Mouse (Mus musculus): Measurements from ENCODE around the gene Cryl1. TPM values are rescaled to one million over a fixed set of nuclear protein-coding genes. Genes with fewer than 3 reads are reported as not detected.
A peak's percentile ranks its signal among the peaks of the same experiment; 100 is the strongest.

Gene Cryl1
- polyA plus RNA-seq, 1 experiment from 2014 or later: 8.4 TPM

- Histone ChIP-seq H3K27me3 (replicated peaks; ENCODE audit: control insufficient read depth, insufficient read depth, low read length) (no peaks in the 10 kb centered on the region), H3K9ac (replicated peaks; ENCODE audit: low read depth, low read length) (no peak overlapping the region), H3K36me3 (ENCODE audit: control insufficient read depth, insufficient read depth) (no peaks in the 10 kb centered on the region), H3K4me3 (replicated peaks; ENCODE audit: low read length) (no peak overlapping the region), H3K4me1 (replicated peaks; ENCODE audit: control insufficient read depth, insufficient read depth, low read length) (no peaks in the 10 kb centered on the region), H3K9me3 (ENCODE audit: control insufficient read depth, low read length) (no peaks in the 10 kb centered on the region), H3K4me2 (ENCODE audit: low read length) (no peak overlapping the region), H3K27ac (ENCODE audit: low read length) (no peak overlapping the region)
- 83% methylated on average over 5 of the region's 5 CpGs for WGBS
- no peak for ATAC-seq
Observed at GRCm38 (mm10) chr14:57377531-57377930, 20.8 kb downstream of the Cryl1 start.

GRCm38 (mm10) chr14:57376956-57377355, 21.4 kb downstream of the Cryl1 start:
- Histone ChIP-seq H3K36me3 (ENCODE audit: control insufficient read depth, insufficient read depth) (no peaks in the 10 kb centered on the region), H3K27me3 (replicated peaks; ENCODE audit: control insufficient read depth, insufficient read depth, low read length) (no peaks in the 10 kb centered on the region), H3K9ac (replicated peaks; ENCODE audit: low read depth, low read length) (no peak overlapping the region), H3K27ac (ENCODE audit: low read length) (no peak overlapping the region), H3K9me3 (ENCODE audit: control insufficient read depth, low read length) (no peaks in the 10 kb centered on the region), H3K4me1 (replicated peaks; ENCODE audit: control insufficient read depth, insufficient read depth, low read length) (no peaks in the 10 kb centered on the region), H3K4me2 (ENCODE audit: low read length) (no peak overlapping the region), H3K4me3 (replicated peaks; ENCODE audit: low read length) (no peak overlapping the region)
- ATAC-seq: no peak
- 83% methylated on average over 9 of the region's 9 CpGs for WGBS

DNA sequence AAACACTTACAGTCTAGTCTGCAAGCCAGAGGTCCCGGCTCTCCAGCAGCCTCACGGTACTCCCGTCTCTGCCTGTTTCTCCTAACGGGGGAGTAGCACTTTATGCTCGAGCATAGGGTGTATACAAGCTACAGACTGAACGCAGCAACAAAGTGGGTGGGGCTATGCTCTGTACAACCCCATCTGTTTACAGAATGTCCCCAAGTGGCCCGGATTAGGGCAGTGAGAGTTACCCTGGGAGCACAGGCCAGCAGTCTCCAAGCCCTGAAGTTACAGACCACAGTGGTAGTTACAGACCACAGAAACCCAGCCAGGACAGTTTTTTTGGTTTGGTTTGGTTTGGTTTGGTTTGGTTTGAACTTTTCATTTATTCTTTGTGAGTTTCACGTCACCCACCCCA, 22.3 kb downstream of the Cryl1 start:
- H3K4me3 ChIP-seq (replicated peaks; ENCODE audit: low read length): no peak overlapping the region
- H3K4me1 ChIP-seq (replicated peaks; ENCODE audit: control insufficient read depth, insufficient read depth, low read length): no peaks in the 10 kb centered on the region
- no peaks in the 10 kb centered on the region for H3K27me3 ChIP-seq (replicated peaks; ENCODE audit: control insufficient read depth, insufficient read depth, low read length)
- no peaks in the 10 kb centered on the region for H3K36me3 ChIP-seq (ENCODE audit: control insufficient read depth, insufficient read depth)
- ATAC-seq: no peak
- 84% methylated on average over 8 of the region's 8 CpGs for WGBS
- no peak overlapping the region for H3K4me2 ChIP-seq (ENCODE audit: low read length)
- H3K9ac ChIP-seq (replicated peaks; ENCODE audit: low read depth, low read length): no peak overlapping the region
- no peak overlapping the region for H3K27ac ChIP-seq (ENCODE audit: low read length)
- no peaks in the 10 kb centered on the region for H3K9me3 ChIP-seq (ENCODE audit: control insufficient read depth, low read length)

- Histone ChIP-seq H3K27ac (ENCODE audit: low read length) (no peak overlapping the region), H3K9ac (replicated peaks; ENCODE audit: low read depth, low read length) (no peak overlapping the region), H3K4me2 (ENCODE audit: low read length) (no peak overlapping the region), H3K27me3 (replicated peaks; ENCODE audit: control insufficient read depth, insufficient read depth, low read length) (no peaks in the 10 kb centered on the region), H3K36me3 (ENCODE audit: control insufficient read depth, insufficient read depth) (no peaks in the 10 kb centered on the region), H3K4me3 (replicated peaks; ENCODE audit: low read length) (no peak overlapping the region), H3K9me3 (ENCODE audit: control insufficient read depth, low read length) (no peaks in the 10 kb centered on the region), H3K4me1 (replicated peaks; ENCODE audit: control insufficient read depth, insufficient read depth, low read length) (no peaks in the 10 kb centered on the region)
- WGBS: 83% methylated on average over 9 of the region's 9 CpGs
- no peak for ATAC-seq
Observed at GRCm38 (mm10) chr14:57375205-57375604, 23.1 kb downstream of the Cryl1 start.

DNA sequence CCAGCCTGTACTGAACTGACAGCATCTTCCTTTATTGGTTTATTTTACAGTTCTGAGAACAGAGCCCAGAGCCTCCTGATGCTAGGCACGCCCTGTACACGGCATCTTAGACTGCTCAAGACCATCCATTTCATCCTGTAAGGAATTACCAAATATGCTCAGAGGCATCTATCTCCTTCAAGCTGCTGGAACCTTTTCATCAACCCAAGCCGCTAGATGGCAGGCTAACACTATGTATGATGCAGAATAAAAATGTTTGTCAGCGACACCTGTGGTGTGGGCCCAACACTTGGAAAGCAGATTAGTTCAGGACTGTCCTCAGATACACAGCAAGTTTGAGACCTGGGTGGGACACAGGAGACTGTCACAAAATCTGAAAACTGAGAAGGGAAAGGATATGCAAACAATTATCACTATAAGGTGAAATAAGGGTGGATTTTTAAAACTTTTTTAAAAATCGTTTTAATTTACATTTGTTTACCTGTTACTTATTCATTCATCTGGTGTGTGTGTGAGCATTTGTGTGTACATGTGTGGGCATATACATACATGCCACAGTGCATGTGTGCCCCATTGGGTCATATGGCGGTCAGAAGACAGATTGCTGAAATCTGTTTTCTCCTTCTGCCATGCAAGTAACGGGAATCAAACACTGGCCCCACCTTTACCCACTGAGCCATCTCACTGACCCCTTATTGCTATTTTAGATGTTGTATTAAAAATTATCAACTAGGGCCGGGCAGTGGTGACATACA, 25.8 kb downstream of the Cryl1 start:
- Histone ChIP-seq H3K36me3 (ENCODE audit: control insufficient read depth, insufficient read depth) (no peaks in the 10 kb centered on the region), H3K4me2 (ENCODE audit: low read length) (no peak overlapping the region), H3K9ac (replicated peaks; ENCODE audit: low read depth, low read length) (no peak overlapping the region), H3K27me3 (replicated peaks; ENCODE audit: control insufficient read depth, insufficient read depth, low read length) (no peaks in the 10 kb centered on the region), H3K4me1 (replicated peaks; ENCODE audit: control insufficient read depth, insufficient read depth, low read length) (no peaks in the 10 kb centered on the region), H3K9me3 (ENCODE audit: control insufficient read depth, low read length) (no peaks in the 10 kb centered on the region), H3K27ac (ENCODE audit: low read length) (no peak overlapping the region), H3K4me3 (replicated peaks; ENCODE audit: low read length) (no peak overlapping the region)
- 47% methylated on average over 8 of the region's 8 CpGs for WGBS
- ATAC-seq: peak; percentile 86

DNA sequence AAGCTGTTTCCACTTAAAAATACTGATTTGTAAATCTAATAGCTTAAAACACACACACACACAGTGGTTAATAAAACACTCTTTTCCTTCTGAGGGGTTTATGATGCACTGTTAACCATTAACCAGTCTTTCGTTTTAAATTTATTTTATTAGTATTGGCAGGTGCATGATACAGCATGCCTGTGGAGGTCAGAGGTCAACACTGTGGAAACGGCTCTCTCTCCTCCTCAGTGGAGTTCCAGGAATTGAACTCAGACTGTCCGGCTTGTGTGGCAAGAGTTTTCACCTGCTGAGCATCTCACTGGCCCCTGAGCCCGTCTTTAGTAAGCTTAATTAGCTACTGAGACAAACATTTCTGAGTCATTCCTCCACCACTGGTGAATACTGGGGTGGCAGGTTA, 31.0 kb downstream of the Cryl1 start:
- ATAC-seq: no peak
- no peaks in the 10 kb centered on the region for H3K9me3 ChIP-seq (ENCODE audit: control insufficient read depth, low read length)
- no peak overlapping the region for H3K4me2 ChIP-seq (ENCODE audit: low read length)
- H3K27me3 ChIP-seq (replicated peaks; ENCODE audit: control insufficient read depth, insufficient read depth, low read length): no peaks in the 10 kb centered on the region
- no peak overlapping the region for H3K27ac ChIP-seq (ENCODE audit: low read length)
- no peak overlapping the region for H3K9ac ChIP-seq (replicated peaks; ENCODE audit: low read depth, low read length)
- 51% methylated on average over 4 of the region's 4 CpGs for WGBS
- no peak overlapping the region for H3K4me3 ChIP-seq (replicated peaks; ENCODE audit: low read length)
- no peaks in the 10 kb centered on the region for H3K36me3 ChIP-seq (ENCODE audit: control insufficient read depth, insufficient read depth)
- H3K4me1 ChIP-seq (replicated peaks; ENCODE audit: control insufficient read depth, insufficient read depth, low read length): no peaks in the 10 kb centered on the region

- ATAC-seq: no peak
- no peaks in the 10 kb centered on the region for H3K9me3 ChIP-seq (ENCODE audit: control insufficient read depth, low read length)
- 79% methylated on average over 5 of the region's 5 CpGs for WGBS
- no peak overlapping the region for H3K4me2 ChIP-seq (ENCODE audit: low read length)
- no peak overlapping the region for H3K9ac ChIP-seq (replicated peaks; ENCODE audit: low read depth, low read length)
- no peaks in the 10 kb centered on the region for H3K36me3 ChIP-seq (ENCODE audit: control insufficient read depth, insufficient read depth)
- H3K4me3 ChIP-seq (replicated peaks; ENCODE audit: low read length): no peak overlapping the region
- H3K27ac ChIP-seq (ENCODE audit: low read length): no peak overlapping the region
- H3K4me1 ChIP-seq (replicated peaks; ENCODE audit: control insufficient read depth, insufficient read depth, low read length): no peaks in the 10 kb centered on the region
- H3K27me3 ChIP-seq (replicated peaks; ENCODE audit: control insufficient read depth, insufficient read depth, low read length): no peaks in the 10 kb centered on the region
Observed at GRCm38 (mm10) chr14:57366724-57367123, 31.6 kb downstream of the Cryl1 start.

- no peak for ATAC-seq
- Histone ChIP-seq H3K9me3 (ENCODE audit: control insufficient read depth, low read length) (no peaks in the 10 kb centered on the region), H3K4me3 (replicated peaks; ENCODE audit: low read length) (no peak overlapping the region), H3K36me3 (ENCODE audit: control insufficient read depth, insufficient read depth) (no peaks in the 10 kb centered on the region), H3K27ac (ENCODE audit: low read length) (no peak overlapping the region), H3K4me2 (ENCODE audit: low read length) (no peak overlapping the region), H3K9ac (replicated peaks; ENCODE audit: low read depth, low read length) (no peak overlapping the region), H3K27me3 (replicated peaks; ENCODE audit: control insufficient read depth, insufficient read depth, low read length) (no peaks in the 10 kb centered on the region), H3K4me1 (replicated peaks; ENCODE audit: control insufficient read depth, insufficient read depth, low read length) (no peaks in the 10 kb centered on the region)
- WGBS: 83% methylated on average over 9 of the region's 9 CpGs
Observed at GRCm38 (mm10) chr14:57365341-57365740, 33.0 kb downstream of the Cryl1 start.

DNA sequence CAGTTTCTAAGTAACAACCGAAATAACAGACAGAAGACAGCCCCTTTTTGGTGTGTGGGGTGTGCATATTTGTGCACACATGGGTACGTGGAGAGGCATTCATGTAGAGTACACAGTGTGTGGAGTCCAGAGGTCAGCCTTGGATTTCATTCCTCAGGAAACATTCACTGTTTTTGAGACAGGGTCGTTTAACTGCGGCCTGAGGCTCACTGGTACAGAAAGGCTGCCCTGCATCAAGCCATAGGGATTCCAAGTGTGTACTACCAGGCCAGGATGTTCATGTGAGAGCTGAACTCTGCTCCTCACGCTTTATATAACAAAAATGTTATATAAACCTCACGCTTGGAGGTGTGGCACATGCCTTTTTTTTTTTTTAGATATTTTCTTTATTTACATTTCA, 34.5 kb downstream of the Cryl1 start:
- H3K36me3 ChIP-seq (ENCODE audit: control insufficient read depth, insufficient read depth): no peaks in the 10 kb centered on the region
- 89% methylated on average over 6 of the region's 6 CpGs for WGBS
- no peak overlapping the region for H3K27ac ChIP-seq (ENCODE audit: low read length)
- no peak overlapping the region for H3K4me3 ChIP-seq (replicated peaks; ENCODE audit: low read length)
- H3K27me3 ChIP-seq (replicated peaks; ENCODE audit: control insufficient read depth, insufficient read depth, low read length): no peaks in the 10 kb centered on the region
- H3K4me2 ChIP-seq (ENCODE audit: low read length): no peak overlapping the region
- H3K9ac ChIP-seq (replicated peaks; ENCODE audit: low read depth, low read length): no peak overlapping the region
- ATAC-seq: no peak
- H3K9me3 ChIP-seq (ENCODE audit: control insufficient read depth, low read length): no peaks in the 10 kb centered on the region
- no peaks in the 10 kb centered on the region for H3K4me1 ChIP-seq (replicated peaks; ENCODE audit: control insufficient read depth, insufficient read depth, low read length)
